Mouse (Mus musculus): ENCODE measurements around the gene Mmp8. TPM values are rescaled to one million over a fixed set of nuclear protein-coding genes. Genes with fewer than 3 reads are reported as not detected.

The Mmp8 gene
- polyA plus RNA-seq (2014; fragmentation: Nextera tagmentation; extraction: Ambion mirVana) = 0.23 TPM in 1 of 2 replicates, not detected in the other

- no peak within 1 kb of the TSS for H3K4me3 ChIP-seq (ENCODE audit: low read depth, low read length)
- H3K4me2 ChIP-seq (ENCODE audit: low read length) = no peak within 1 kb of the TSS
- no peaks in the 10 kb centered on the region for H3K9me3 ChIP-seq (ENCODE audit: control insufficient read depth, low read length)
- no peak within 1 kb of the TSS for H3K9ac ChIP-seq (ENCODE audit: low read length)
- ATAC-seq (replicated peaks; ENCODE audit: low FRiP score, low TSS enrichment, low read depth) (no peak), DNase-seq (ENCODE audit: low spot score) (no peak)
- 0 out of 2 replicates have a peak, but pooled peaks cover 3% of the 10 kb centered on the region for H3K4me1 ChIP-seq (replicated peaks; ENCODE audit: control insufficient read depth, insufficient read depth, low read length)
- H3K27me3 ChIP-seq (replicated peaks; ENCODE audit: control insufficient read depth, insufficient read depth, low read length) = no peaks in the 10 kb centered on the region
- 56% methylated on average over 8 of the region's 8 CpGs for WGBS
- H3K36me3 ChIP-seq (ENCODE audit: control insufficient read depth, insufficient read depth, low read length) = no peaks in the 10 kb centered on the region
- H3K27ac ChIP-seq (ENCODE audit: low read depth) = no peak within 1 kb of the TSS
These were observed at the start of gene Mmp8 for GRCm38 (mm10) chr9:7558221-7559017. Gene Mmp8, plus strand, starts transcription at chr9:7558456.

- no peak overlapping the region for H3K4me2 ChIP-seq (ENCODE audit: low read length)
These were observed 48.5 kb upstream of the Mmp8 start for GRCm38 (mm10) chr9:7509619-7510233.

GRCm38 (mm10) chr9:7517944-7518571, 40.2 kb upstream of the Mmp8 start:
- H3K4me3 ChIP-seq (ENCODE audit: low read depth, low read length) = no peak overlapping the region
- WGBS = 64% methylated on average over 4 of the region's 4 CpGs
- H3K9me3 ChIP-seq (ENCODE audit: control insufficient read depth, low read length) = no peaks in the 10 kb centered on the region
- H3K4me2 ChIP-seq (ENCODE audit: low read length) = no peak overlapping the region
- H3K4me1 ChIP-seq (replicated peaks; ENCODE audit: control insufficient read depth, insufficient read depth, low read length) = no peaks in the 10 kb centered on the region
- H3K36me3 ChIP-seq (ENCODE audit: control insufficient read depth, insufficient read depth, low read length) = no peaks in the 10 kb centered on the region
- DNase-seq (ENCODE audit: low spot score) (no peak), ATAC-seq (replicated peaks; ENCODE audit: low FRiP score, low TSS enrichment, low read depth) (no peak)
- H3K9ac ChIP-seq (ENCODE audit: low read length) = no peak overlapping the region
- no peaks in the 10 kb centered on the region for H3K27me3 ChIP-seq (replicated peaks; ENCODE audit: control insufficient read depth, insufficient read depth, low read length)
- no peak overlapping the region for H3K27ac ChIP-seq (ENCODE audit: low read depth)

More at GRCm38 (mm10) chr9:7509619-7510233, 48.5 kb upstream of the Mmp8 start:
- no peaks in the 10 kb centered on the region for H3K4me1 ChIP-seq (replicated peaks; ENCODE audit: control insufficient read depth, insufficient read depth, low read length)
- H3K9me3 ChIP-seq (ENCODE audit: control insufficient read depth, low read length) = no peaks in the 10 kb centered on the region
- ATAC-seq (replicated peaks; ENCODE audit: low FRiP score, low TSS enrichment, low read depth) (no peak), DNase-seq (ENCODE audit: low spot score) (no peak)
- H3K27me3 ChIP-seq (replicated peaks; ENCODE audit: control insufficient read depth, insufficient read depth, low read length) = no peaks in the 10 kb centered on the region
- H3K36me3 ChIP-seq (ENCODE audit: control insufficient read depth, insufficient read depth, low read length) = no peaks in the 10 kb centered on the region
- WGBS = 67% methylated on average over 10 of the region's 10 CpGs
- H3K27ac ChIP-seq (ENCODE audit: low read depth) = no peak overlapping the region
- H3K4me3 ChIP-seq (ENCODE audit: low read depth, low read length) = no peak overlapping the region
- no peak overlapping the region for H3K9ac ChIP-seq (ENCODE audit: low read length)

- Histone ChIP-seq H3K4me3 (ENCODE audit: low read depth, low read length) (no peak overlapping the region), H3K27ac (ENCODE audit: low read depth) (no peak overlapping the region), H3K9me3 (ENCODE audit: control insufficient read depth, low read length) (no peaks in the 10 kb centered on the region), H3K36me3 (ENCODE audit: control insufficient read depth, insufficient read depth, low read length) (no peaks in the 10 kb centered on the region), H3K27me3 (replicated peaks; ENCODE audit: control insufficient read depth, insufficient read depth, low read length) (no peaks in the 10 kb centered on the region), H3K4me1 (replicated peaks; ENCODE audit: control insufficient read depth, insufficient read depth, low read length) (no peaks in the 10 kb centered on the region), H3K4me2 (ENCODE audit: low read length) (no peak overlapping the region), H3K9ac (ENCODE audit: low read length) (no peak overlapping the region)
- 62% methylated on average over 4 of the region's 4 CpGs for WGBS
- ATAC-seq (replicated peaks; ENCODE audit: low FRiP score, low TSS enrichment, low read depth) (no peak), DNase-seq (ENCODE audit: low spot score) (no peak)
These were observed 31.9 kb upstream of the Mmp8 start for GRCm38 (mm10) chr9:7526255-7526940.

GRCm38 (mm10) chr9:7542763-7543162, 15.5 kb upstream of the Mmp8 start:
- Histone ChIP-seq H3K9me3 (ENCODE audit: control insufficient read depth, low read length) (no peaks in the 10 kb centered on the region), H3K4me3 (ENCODE audit: low read depth, low read length) (no peak overlapping the region), H3K27me3 (replicated peaks; ENCODE audit: control insufficient read depth, insufficient read depth, low read length) (no peaks in the 10 kb centered on the region), H3K4me2 (ENCODE audit: low read length) (no peak overlapping the region), H3K9ac (ENCODE audit: low read length) (no peak overlapping the region), H3K4me1 (replicated peaks; ENCODE audit: control insufficient read depth, insufficient read depth, low read length) (peaks cover 13% of the 10 kb centered on the region; the same call in 1 of the 2 replicates), H3K36me3 (ENCODE audit: control insufficient read depth, insufficient read depth, low read length) (no peaks in the 10 kb centered on the region), H3K27ac (ENCODE audit: low read depth) (no peak overlapping the region)
- DNase-seq (ENCODE audit: low spot score) (no peak), ATAC-seq (replicated peaks; ENCODE audit: low FRiP score, low TSS enrichment, low read depth) (no peak)

- WGBS = 39% methylated on average over 1 of the region's 1 CpGs
- Histone ChIP-seq H3K4me3 (ENCODE audit: low read depth, low read length) (no peak overlapping the region), H3K9ac (ENCODE audit: low read length) (no peak overlapping the region), H3K4me2 (ENCODE audit: low read length) (no peak overlapping the region), H3K36me3 (ENCODE audit: control insufficient read depth, insufficient read depth, low read length) (no peaks in the 10 kb centered on the region), H3K27ac (ENCODE audit: low read depth) (peak overlapping the region; percentile 20; the same call in 1 of the 2 replicates), H3K9me3 (ENCODE audit: control insufficient read depth, low read length) (no peaks in the 10 kb centered on the region), H3K4me1 (replicated peaks; ENCODE audit: control insufficient read depth, insufficient read depth, low read length) (peaks cover 13% of the 10 kb centered on the region; the same call in 1 of the 2 replicates), H3K27me3 (replicated peaks; ENCODE audit: control insufficient read depth, insufficient read depth, low read length) (no peaks in the 10 kb centered on the region)
- DNase-seq (ENCODE audit: low spot score) (no peak), ATAC-seq (replicated peaks; ENCODE audit: low FRiP score, low TSS enrichment, low read depth) (no peak; the same call in 1 of the 2 replicates)
These were observed 13.3 kb upstream of the Mmp8 start for GRCm38 (mm10) chr9:7544923-7545457.

GRCm38 (mm10) chr9:7545471-7545870, 12.8 kb upstream of the Mmp8 start:
- Histone ChIP-seq H3K4me1 (replicated peaks; ENCODE audit: control insufficient read depth, insufficient read depth, low read length) (peaks cover 13% of the 10 kb centered on the region; the same call in 1 of the 2 replicates), H3K27me3 (replicated peaks; ENCODE audit: control insufficient read depth, insufficient read depth, low read length) (no peaks in the 10 kb centered on the region), H3K4me3 (ENCODE audit: low read depth, low read length) (no peak overlapping the region), H3K36me3 (ENCODE audit: control insufficient read depth, insufficient read depth, low read length) (no peaks in the 10 kb centered on the region), H3K4me2 (ENCODE audit: low read length) (no peak overlapping the region), H3K9me3 (ENCODE audit: control insufficient read depth, low read length) (no peaks in the 10 kb centered on the region), H3K27ac (ENCODE audit: low read depth) (peak overlapping the region; percentile 20; the same call in 1 of the 2 replicates), H3K9ac (ENCODE audit: low read length) (no peak overlapping the region)
- ATAC-seq (replicated peaks; ENCODE audit: low FRiP score, low TSS enrichment, low read depth) (peak; percentile 72; the same call in 1 of the 2 replicates), DNase-seq (ENCODE audit: low spot score) (peak; percentile 73)
- WGBS = 23% methylated on average over 1 of the region's 1 CpGs

- Histone ChIP-seq H3K9me3 (ENCODE audit: control insufficient read depth, low read length) (no peaks in the 10 kb centered on the region), H3K4me1 (replicated peaks; ENCODE audit: control insufficient read depth, insufficient read depth, low read length) (peaks cover 13% of the 10 kb centered on the region; the same call in 1 of the 2 replicates), H3K27me3 (replicated peaks; ENCODE audit: control insufficient read depth, insufficient read depth, low read length) (no peaks in the 10 kb centered on the region), H3K9ac (ENCODE audit: low read length) (no peak overlapping the region), H3K27ac (ENCODE audit: low read depth) (peak overlapping the region; percentile 54; the same call in 1 of the 2 replicates), H3K4me2 (ENCODE audit: low read length) (no peak overlapping the region), H3K4me3 (ENCODE audit: low read depth, low read length) (no peak overlapping the region), H3K36me3 (ENCODE audit: control insufficient read depth, insufficient read depth, low read length) (no peaks in the 10 kb centered on the region)
- 87% methylated on average over 7 of the region's 7 CpGs for WGBS
- DNase-seq (ENCODE audit: low spot score) (no peak), ATAC-seq (replicated peaks; ENCODE audit: low FRiP score, low TSS enrichment, low read depth) (no peak)
These were observed 12.3 kb upstream of the Mmp8 start for GRCm38 (mm10) chr9:7545920-7546319.

Measured in intestine, embryonic 14.5 days (tissue).